Mouse (Mus musculus) bone marrow, adult 2 months (tissue): ENCODE results near the gene Amz1. TPM values are rescaled to one million over a fixed set of nuclear protein-coding genes. Genes with fewer than 3 reads are reported as not detected.

Experiments used
- H3K27ac ChIP-seq: fragments of 200-500 bp; 2 replicates; pipeline ENCODE4 v1.5.1; 2012; ENCODE audit warnings: low read depth, mild to moderate bottlenecking, control low read depth, inconsistent platforms, low read length; ENCODE audit not compliant: control insufficient read depth, poor library complexity, insufficient read depth
- H3K4me1 ChIP-seq: fragments of 200-500 bp; 2 replicates; pipeline ENCODE4 v1.6.1; 2011; ENCODE audit warnings: low read length; ENCODE audit not compliant: control insufficient read depth, insufficient read depth
- H3K4me3 ChIP-seq: fragments of 200-500 bp; replicated peaks from 2 replicates; pipeline ENCODE3; 2011; ENCODE audit warnings: mild to moderate bottlenecking, low read depth, low read length, control low read depth; ENCODE audit not compliant: control insufficient read depth
- CTCF ChIP-seq: fragments of 200-500 bp; IDR thresholded peaks from 2 replicates; pipeline ENCODE4 v1.5.1; 2011; ENCODE audit warnings: low read length, control low read depth; ENCODE audit not compliant: control insufficient read depth, insufficient read depth
- POLR2A ChIP-seq: fragments of 200-500 bp; IDR thresholded peaks from 2 replicates; pipeline ENCODE4 v1.6.1; 2011; ENCODE audit warnings: low read depth, mild to moderate bottlenecking, control low read depth, low read length, borderline replicate concordance; ENCODE audit not compliant: control insufficient read depth
- WGBS: fragments of 180-500 bp; shearing (Covaris S2); methylation state at CpG from one replicate; pipeline ENCODE4 v1.1.7; 2018; 5-methylcytosine and 5-hydroxymethylcytosine counted together
- polyA plus RNA-seq: library from polyadenylated mRNA; stranded (reverse); fragments of >200 nt; gene quantifications from 2 replicates; pipeline ENCODE4 v1.2.4, GENCODE M21; 2011; ENCODE audit warnings: low replicate concordance; ENCODE audit not compliant: missing spikeins, insufficient read depth, insufficient read length

Gene Amz1
- polyA plus RNA-seq, 1 experiment: 2.7 TPM

GRCm38 (mm10) chr5:140688434-140688833 is 35.5 kb upstream of the Amz1 start:
- 90% methylated on average over 3 of the region's 3 CpGs for WGBS
- Histone ChIP-seq H3K4me1 (no peaks in the 10 kb centered on the region), H3K4me3 (no peak overlapping the region), H3K27ac (no peak overlapping the region)
- no peak for TF ChIP-seq CTCF
- no peak for TF ChIP-seq POLR2A

DNA sequence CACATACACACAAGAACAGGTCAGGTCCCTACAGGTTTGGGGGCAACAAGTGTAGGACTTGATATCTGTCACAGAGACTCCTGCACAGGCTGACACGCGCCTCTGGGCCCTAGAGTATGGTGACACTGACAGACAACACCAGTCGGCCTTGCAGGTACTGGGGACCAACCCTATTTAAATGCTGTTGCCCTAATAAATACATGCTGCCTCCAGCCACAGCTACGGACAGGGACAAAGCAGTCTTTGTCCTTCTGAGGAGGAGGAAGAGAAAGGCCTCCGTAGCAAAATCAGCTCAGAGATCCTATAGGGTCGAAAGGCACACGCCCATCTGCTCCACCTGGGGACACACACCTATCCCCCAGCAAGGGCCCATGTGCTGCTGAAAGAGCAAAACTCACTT is 27.9 kb upstream of the Amz1 start:
- no peaks in the 10 kb centered on the region for H3K4me1 ChIP-seq
- WGBS: 84% methylated on average over 7 of the region's 7 CpGs

DNA sequence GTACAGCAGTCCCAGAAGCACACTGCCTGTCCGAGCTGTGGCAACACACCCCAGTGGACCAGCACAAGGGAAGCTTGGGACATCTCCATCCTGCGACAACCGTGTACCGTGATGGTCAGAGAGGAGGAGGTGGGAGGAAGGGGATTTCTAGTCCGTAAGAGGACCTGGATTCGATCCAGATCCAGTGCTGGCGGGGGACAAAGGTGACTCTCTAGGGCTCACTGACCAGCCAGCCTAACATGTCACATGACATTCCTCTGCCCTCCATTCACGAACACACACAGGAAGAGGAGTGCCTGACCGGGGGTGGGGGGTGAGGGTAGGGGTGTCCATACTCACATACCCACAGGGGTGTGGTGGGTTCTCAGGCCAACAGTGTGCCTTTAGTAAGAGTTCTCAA is 24.2 kb upstream of the Amz1 start:
- no peak overlapping the region for H3K4me3 ChIP-seq
- 83% methylated on average over 9 of the region's 9 CpGs for WGBS
- H3K4me1 ChIP-seq: no peaks in the 10 kb centered on the region
- H3K27ac ChIP-seq: no peak overlapping the region
- TF ChIP-seq CTCF: no peak
- TF ChIP-seq POLR2A: no peak

More for the DNA sequence above, 27.9 kb upstream of the Amz1 start:
- H3K4me3 ChIP-seq: no peak overlapping the region
- TF ChIP-seq CTCF (no peak), POLR2A (no peak)
- H3K27ac ChIP-seq: no peak overlapping the region

- under 1% methylated on average over 25 of the region's 25 CpGs for WGBS
- TF ChIP-seq POLR2A (no peak), CTCF (no peak)
- peak overlapping the region; percentile 46 for H3K27ac ChIP-seq
- H3K4me3 ChIP-seq: peak overlapping the region; percentile 86
- H3K4me1 ChIP-seq: peaks cover 3% of the 10 kb centered on the region; the same call in 1 of the 2 replicates
Observed at GRCm38 (mm10) chr5:140701661-140702060, 22.3 kb upstream of the Amz1 start.

DNA sequence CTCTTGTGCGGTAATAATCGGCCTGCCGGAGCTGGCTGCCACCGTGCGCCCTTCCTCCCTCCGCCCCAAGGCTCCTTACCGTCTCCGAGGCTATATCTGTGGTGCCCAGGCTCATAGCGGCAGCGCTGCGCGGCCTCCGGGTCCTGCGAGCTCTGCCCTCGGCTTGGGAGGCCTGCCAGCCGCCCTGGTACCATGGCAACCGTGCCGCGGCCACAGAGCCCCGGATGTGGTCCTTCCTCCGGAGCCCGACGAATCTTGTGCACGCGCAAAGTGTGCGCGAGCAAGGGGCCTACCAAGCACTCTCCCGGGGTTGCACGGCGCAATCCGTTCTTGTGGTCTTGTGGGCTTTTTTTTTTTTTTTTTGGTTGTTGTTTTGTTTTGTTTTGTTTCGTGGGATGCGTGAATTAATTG is 21.8 kb upstream of the Amz1 start, which contains the start of gene Iqce:
Iqce (minus strand) TSS at position 276 of the 411 bp plus-strand sequence.
- H3K4me1 ChIP-seq: peaks cover 3% of the 10 kb centered on the region; the same call in 1 of the 2 replicates

GRCm38 (mm10) chr5:140702618-140703175 is 21.2 kb upstream of the Amz1 start:
- TF ChIP-seq POLR2A (no peak), CTCF (no peak)
- H3K4me1 ChIP-seq: peaks cover 3% of the 10 kb centered on the region; the same call in 1 of the 2 replicates
- WGBS: 82% methylated on average over 19 of the region's 19 CpGs
- H3K4me3 ChIP-seq: no peak overlapping the region
- no peak overlapping the region for H3K27ac ChIP-seq

More for the DNA sequence above, 21.8 kb upstream of the Amz1 start, which contains the start of gene Iqce:
- Histone ChIP-seq H3K4me3 (peak within 1 kb of the TSS; percentile 86), H3K27ac (peak within 1 kb of the TSS; percentile 46)
- WGBS: under 1% methylated on average over 33 of the region's 33 CpGs
- TF ChIP-seq CTCF (no peak), POLR2A (peak; percentile 67; the same call in 1 of the 2 replicates)

DNA sequence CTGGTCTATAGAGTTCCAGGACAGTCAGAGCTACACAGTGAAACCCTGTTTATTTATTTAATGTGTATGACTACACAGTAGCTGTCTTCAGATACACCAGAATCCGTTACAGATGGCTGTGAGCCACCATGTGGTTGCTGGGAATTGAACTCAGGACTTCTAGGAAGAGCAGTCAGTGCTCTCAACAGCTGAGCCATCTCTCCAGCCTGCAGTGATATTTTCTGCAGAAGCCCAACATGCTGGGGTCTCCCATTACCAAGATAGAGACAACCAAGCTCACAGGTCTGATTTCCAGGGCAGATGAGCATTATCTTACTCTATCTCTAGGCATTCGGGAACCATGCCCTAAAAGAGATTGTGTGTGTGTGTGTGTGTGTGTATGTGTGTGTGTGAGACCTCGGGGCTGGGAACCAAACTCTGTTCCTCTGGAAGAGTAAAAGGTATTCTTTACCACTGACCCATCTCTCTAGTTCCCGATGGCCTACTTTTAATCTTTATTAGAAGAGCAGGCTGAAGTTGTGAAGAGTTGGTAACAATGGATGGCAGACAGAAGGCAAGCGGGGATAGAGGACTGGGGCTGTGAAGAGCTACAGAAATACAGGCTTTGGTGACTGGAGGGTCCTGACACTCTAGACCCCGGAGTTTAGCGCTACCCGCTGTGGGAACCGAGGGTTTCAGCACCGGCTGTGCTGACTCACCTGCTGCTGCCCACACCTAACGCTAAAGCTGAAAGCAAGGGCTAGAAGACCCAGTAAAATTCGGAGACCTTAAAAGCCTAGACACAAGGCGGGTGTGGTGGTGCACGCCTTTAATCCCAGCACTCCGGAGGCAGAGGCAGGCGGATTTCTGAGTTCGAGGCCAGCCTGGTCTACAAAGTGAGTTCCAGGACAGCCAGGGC is 20.2 kb upstream of the Amz1 start:
- Histone ChIP-seq H3K4me3 (no peak overlapping the region), H3K4me1 (peaks cover 3% of the 10 kb centered on the region; the same call in 1 of the 2 replicates)

More for the DNA sequence above, 20.2 kb upstream of the Amz1 start:
- H3K27ac ChIP-seq: peak overlapping the region; percentile 68
- TF ChIP-seq POLR2A (no peak), CTCF (no peak)
- WGBS: 15% methylated on average over 17 of the region's 17 CpGs
